ENCODE assay signal across 8 mouse cellular contexts in the genomic region with DNA sequence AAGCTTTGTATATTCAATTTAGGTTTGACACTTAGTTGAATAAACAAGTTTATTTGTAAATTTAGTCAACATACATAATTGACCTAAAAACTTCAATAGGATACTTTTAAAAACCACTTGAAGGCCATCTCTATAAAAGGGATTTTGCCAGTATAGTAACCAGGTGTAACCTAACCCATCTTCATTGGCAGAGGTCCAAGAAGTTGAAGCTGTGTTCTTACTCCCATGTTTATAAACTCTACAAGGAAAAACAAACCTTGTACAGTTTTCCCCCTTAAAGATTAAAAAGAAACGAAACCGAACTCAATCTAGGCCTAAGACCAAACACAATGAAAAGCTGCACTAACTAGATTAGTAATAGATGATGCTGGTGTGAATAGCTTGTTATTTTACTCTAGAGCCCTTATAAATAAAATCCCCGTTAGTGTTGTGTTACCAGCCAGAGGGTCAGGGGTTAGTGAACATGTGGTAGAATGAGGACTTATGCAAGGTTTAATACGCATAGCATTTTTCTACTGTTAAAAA. TPM values are rescaled to one million over a fixed set of nuclear protein-coding genes. Genes with fewer than 3 reads are reported as not detected.
DNase-seq lines count a peak whose midpoint lies in the region; ATAC-seq and TF ChIP-seq lines count a peak whose summit lies in the region.
"Had no signal": no experiment of that assay in that cellular context is flagged by ENCODE, and none has a peak within 500 bp of the region (broad histone marks: within the 10 kb centered on the region; RNA-seq: fewer than 3 reads in every experiment).

No protein-coding gene starts in this region.

- no peaks in the 10 kb centered on the region for H3K9me3 ChIP-seq in lung, embryonic 14.5 days (ENCODE audit: low read depth, low read length)
- H3K9me3 ChIP-seq in forebrain, embryonic 10.5 days: no peaks in the 10 kb centered on the region
- H3K9me3 ChIP-seq in limb, embryonic 11.5 days (ENCODE audit: control insufficient read depth, low read length): no peaks in the 10 kb centered on the region
- H3K9me3 ChIP-seq in neural tube, embryonic 15.5 days (replicated peaks): no peaks in the 10 kb centered on the region

- H3K4me1 ChIP-seq in lung, embryonic 14.5 days (ENCODE audit: insufficient read depth): 0 out of 2 replicates have a peak, but pooled peaks cover 3% of the 10 kb centered on the region
- H3K4me1 ChIP-seq in forebrain, embryonic 10.5 days: peaks cover 19% of the 10 kb centered on the region
- no peaks in the 10 kb centered on the region for H3K4me1 ChIP-seq in limb, embryonic 11.5 days (ENCODE audit: control insufficient read depth, insufficient read depth, low read length)
- H3K4me1 ChIP-seq in neural tube, embryonic 15.5 days: peaks cover 15% of the 10 kb centered on the region

- DNase-seq in lung, embryonic 14.5 days: peak; percentile 42
- DNase-seq in lung, postnatal 36 days: no peak
- no peak for DNase-seq in forebrain, embryonic 10.5 days (ENCODE audit: extremely low spot score, low spot score)
- DNase-seq in limb, embryonic 11.5 days (ENCODE audit: low spot score): no peak
- DNase-seq in thymus, postnatal 0 days (ENCODE audit: low spot score): no peak
- no peak for DNase-seq in frontal cortex, postnatal 36 days (ENCODE audit: low spot score in 2 of 2)

- H3K27ac ChIP-seq in lung, embryonic 14.5 days (ENCODE audit: low read depth): no peak overlapping the region
- H3K27ac ChIP-seq in forebrain, embryonic 10.5 days: no peak overlapping the region
- no peak overlapping the region for H3K27ac ChIP-seq in limb, embryonic 11.5 days (replicated peaks; ENCODE audit: low read depth, low read length)
- no peak overlapping the region for H3K27ac ChIP-seq in neural tube, embryonic 15.5 days (replicated peaks)

- no peaks in the 10 kb centered on the region for H3K27me3 ChIP-seq in lung, embryonic 14.5 days (ENCODE audit: insufficient read depth, low read length)
- H3K27me3 ChIP-seq in forebrain, embryonic 10.5 days (ENCODE audit: poor library complexity, severe bottlenecking): no peaks in the 10 kb centered on the region
- no peaks in the 10 kb centered on the region for H3K27me3 ChIP-seq in limb, embryonic 11.5 days (ENCODE audit: control insufficient read depth, insufficient read depth, low read length)
- no peaks in the 10 kb centered on the region for H3K27me3 ChIP-seq in neural tube, embryonic 15.5 days (replicated peaks)

- no peak for TF ChIP-seq CTCF in lung, embryonic 14.5 days (IDR thresholded peaks at IDR 0.05; ENCODE audit: low read depth)

- peak overlapping the region; percentile 56 for H3K9ac ChIP-seq in lung, embryonic 14.5 days
- H3K9ac ChIP-seq in limb, embryonic 11.5 days (ENCODE audit: low read length): no peak overlapping the region
- peak overlapping the region; percentile 5; the same call in 1 of the 2 replicates for H3K9ac ChIP-seq in neural tube, embryonic 15.5 days (replicated peaks)

- peaks cover 22% of the 10 kb centered on the region for H3K36me3 ChIP-seq in lung, embryonic 14.5 days (ENCODE audit: insufficient read depth)
- H3K36me3 ChIP-seq in forebrain, embryonic 10.5 days (replicated peaks): peaks cover 30% of the 10 kb centered on the region
- H3K36me3 ChIP-seq in limb, embryonic 11.5 days (ENCODE audit: control insufficient read depth, insufficient read depth, low read length): no peaks in the 10 kb centered on the region
- H3K36me3 ChIP-seq in neural tube, embryonic 15.5 days: peaks cover 17% of the 10 kb centered on the region

- H3K4me3 ChIP-seq in lung, embryonic 14.5 days (ENCODE audit: low read depth, low read length): peak overlapping the region; percentile 94
- peak overlapping the region; percentile 99 for H3K4me3 ChIP-seq in forebrain, embryonic 10.5 days
- H3K4me3 ChIP-seq in limb, embryonic 11.5 days (ENCODE audit: low read depth, low read length): peak overlapping the region; percentile 19
- H3K4me3 ChIP-seq in neural tube, embryonic 15.5 days (replicated peaks): peak overlapping the region; percentile 98

- no peak for ATAC-seq in lung, embryonic 14.5 days (ENCODE audit: insufficient read depth)
- ATAC-seq in limb, embryonic 11.5 days (ENCODE audit: insufficient number of reproducible peaks, low FRiP score, low TSS enrichment, low read depth): no peak
- no peak for ATAC-seq in neural tube, embryonic 15.5 days (ENCODE audit: low FRiP score)
- ATAC-seq: inflammation-experienced regulatory T-cells, adult 6 months had no signal

- 51% methylated on average over 4 of the region's 4 CpGs for WGBS in lung, embryonic 14.5 days
- 89% methylated on average over 4 of the region's 4 CpGs for WGBS in forebrain, embryonic 10.5 days
- WGBS in limb, embryonic 11.5 days: 84% methylated on average over 4 of the region's 4 CpGs
- 52% methylated on average over 4 of the region's 4 CpGs for WGBS in neural tube, embryonic 15.5 days

- H3K4me2 ChIP-seq in lung, embryonic 14.5 days: peak overlapping the region; percentile 72
- H3K4me2 ChIP-seq in limb, embryonic 11.5 days (ENCODE audit: low read depth, severe bottlenecking): peak overlapping the region; percentile 44
- peak overlapping the region; percentile 62 for H3K4me2 ChIP-seq in neural tube, embryonic 15.5 days

RNA-seq across cellular contexts. Expression of a gene that starts 5.4 kb away (rescaled TPM):
- polyA plus RNA-seq in lung, embryonic 14.5 days (2014; fragmentation: Nextera tagmentation; extraction: Ambion mirVana): 1,851 and 1,959 TPM in 2 replicates
- polyA plus RNA-seq in forebrain, embryonic 10.5 days (2016; fragmentation: Nextera tagmentation; extraction: Ambion mirVana): 1,610 and 1,612 TPM in 2 replicates
- polyA plus RNA-seq in limb, embryonic 11.5 days (2014; fragmentation: Nextera tagmentation; extraction: Ambion mirVana): 2,190 and 2,300 TPM in 2 replicates
- polyA plus RNA-seq in neural tube, embryonic 15.5 days (2015; fragmentation: Nextera tagmentation; extraction: Ambion mirVana): 1,496 and 1,502 TPM in 2 replicates
- 2,823 and 2,911 TPM in 2 replicates for polyA plus RNA-seq in thymus, postnatal 0 days (2015; fragmentation: Nextera tagmentation; extraction: Ambion mirVana)

RNA-seq across cellular contexts. Expression of a gene that starts 7.8 kb away (rescaled TPM):
- polyA plus RNA-seq in lung, embryonic 14.5 days (2014; fragmentation: Nextera tagmentation; extraction: Ambion mirVana): 39.5 and 44.4 TPM in 2 replicates
- polyA plus RNA-seq in forebrain, embryonic 10.5 days (2016; fragmentation: Nextera tagmentation; extraction: Ambion mirVana): 48.4 and 48.9 TPM in 2 replicates
- polyA plus RNA-seq in limb, embryonic 11.5 days (2014; fragmentation: Nextera tagmentation; extraction: Ambion mirVana): 34.6 and 37.0 TPM in 2 replicates
- 31.6 and 33.5 TPM in 2 replicates for polyA plus RNA-seq in neural tube, embryonic 15.5 days (2015; fragmentation: Nextera tagmentation; extraction: Ambion mirVana)
- polyA plus RNA-seq in thymus, postnatal 0 days (2015; fragmentation: Nextera tagmentation; extraction: Ambion mirVana): 20.5 and 22.9 TPM in 2 replicates

RNA-seq across cellular contexts. Expression of a gene that starts 9.8 kb away (rescaled TPM):
- 191 and 208 TPM in 2 replicates for polyA plus RNA-seq in lung, embryonic 14.5 days (2014; fragmentation: Nextera tagmentation; extraction: Ambion mirVana)
- polyA plus RNA-seq in forebrain, embryonic 10.5 days (2016; fragmentation: Nextera tagmentation; extraction: Ambion mirVana): 223 and 224 TPM in 2 replicates
- polyA plus RNA-seq in limb, embryonic 11.5 days (2014; fragmentation: Nextera tagmentation; extraction: Ambion mirVana): 164 and 168 TPM in 2 replicates
- 65.9 and 98.5 TPM in 2 replicates for polyA plus RNA-seq in neural tube, embryonic 15.5 days (2015; fragmentation: Nextera tagmentation; extraction: Ambion mirVana)
- polyA plus RNA-seq in thymus, postnatal 0 days (2015; fragmentation: Nextera tagmentation; extraction: Ambion mirVana): 182 and 188 TPM in 2 replicates

RNA-seq across cellular contexts. Expression of a gene that starts 47.8 kb away (rescaled TPM):
- 2.0 and 2.3 TPM in 2 replicates for polyA plus RNA-seq in lung, embryonic 14.5 days (2014; fragmentation: Nextera tagmentation; extraction: Ambion mirVana)
- polyA plus RNA-seq in forebrain, embryonic 10.5 days (2016; fragmentation: Nextera tagmentation; extraction: Ambion mirVana): 0.47 and 0.63 TPM in 2 replicates
- 1.0 and 1.5 TPM in 2 replicates for polyA plus RNA-seq in limb, embryonic 11.5 days (2014; fragmentation: Nextera tagmentation; extraction: Ambion mirVana)
- polyA plus RNA-seq in neural tube, embryonic 15.5 days (2015; fragmentation: Nextera tagmentation; extraction: Ambion mirVana): 2.0 and 4.9 TPM in 2 replicates
- polyA plus RNA-seq in thymus, postnatal 0 days (2015; fragmentation: Nextera tagmentation; extraction: Ambion mirVana): 7.8 TPM in 2 replicates
- polyA plus RNA-seq: inflammation-experienced regulatory T-cells, adult 6 months had no signal

RNA-seq across cellular contexts. Expression of a gene that starts 55.4 kb away (rescaled TPM):
- polyA plus RNA-seq in lung, embryonic 14.5 days (2014; fragmentation: Nextera tagmentation; extraction: Ambion mirVana): 2.5 and 3.3 TPM in 2 replicates
- 3.7 and 3.8 TPM in 2 replicates for polyA plus RNA-seq in forebrain, embryonic 10.5 days (2016; fragmentation: Nextera tagmentation; extraction: Ambion mirVana)
- 1.1 and 1.3 TPM in 2 replicates for polyA plus RNA-seq in limb, embryonic 11.5 days (2014; fragmentation: Nextera tagmentation; extraction: Ambion mirVana)
- polyA plus RNA-seq in neural tube, embryonic 15.5 days (2015; fragmentation: Nextera tagmentation; extraction: Ambion mirVana): 1.0 and 7.1 TPM in 2 replicates
- polyA plus RNA-seq in thymus, postnatal 0 days (2015; fragmentation: Nextera tagmentation; extraction: Ambion mirVana): 32.4 and 34.7 TPM in 2 replicates

Comparison
In these comparisons a context has a peak if more than half of its experiments do, and no peak if none do; other contexts are left out.
1. H3K4me3 ChIP-seq: peak in every context shown above with its lines; median percentile 99 in forebrain, embryonic 10.5 days; 98 in neural tube, embryonic 15.5 days; 94 in lung, embryonic 14.5 days; 19 in limb, embryonic 11.5 days.